Mouse (Mus musculus): ENCODE results near the gene Pex11a.

DNA sequence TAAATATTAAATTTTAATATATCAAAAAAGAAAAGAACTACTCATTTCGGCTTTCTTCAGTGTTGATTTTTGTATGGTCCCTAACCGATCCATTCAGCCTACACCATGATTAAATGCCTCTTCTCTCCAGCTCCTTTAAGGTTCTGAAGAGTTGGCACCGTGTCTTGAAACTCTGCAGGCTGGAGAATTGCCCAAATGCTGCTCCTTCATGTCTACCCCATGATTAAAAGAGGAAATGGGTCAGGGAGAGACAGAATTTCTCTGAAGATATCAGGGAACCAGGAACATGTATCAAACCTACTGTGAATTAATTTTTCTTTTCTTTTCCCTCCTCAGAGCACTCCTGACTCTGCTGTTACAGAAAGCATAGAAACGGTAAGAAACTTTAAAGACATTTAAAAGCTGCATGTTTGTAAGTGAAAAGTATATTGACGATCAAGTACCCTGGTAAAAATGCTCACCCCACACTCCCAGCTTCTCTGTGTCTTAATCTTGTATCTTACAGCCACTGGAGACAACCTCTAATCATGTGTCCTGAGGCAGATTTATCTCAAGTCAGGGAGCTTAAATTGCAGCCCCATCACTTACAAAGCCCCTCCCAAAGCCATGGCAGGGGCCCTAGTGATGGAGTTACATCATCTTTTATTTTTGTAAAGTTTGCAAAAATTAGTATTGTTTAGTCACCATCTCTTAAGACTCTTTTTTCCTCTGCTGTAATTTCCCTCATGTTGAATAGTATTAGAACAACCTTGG is 18.4 kb upstream of the Pex11a start:
- no peak for TF ChIP-seq POLR2A (IDR thresholded peaks at IDR 0.05; ENCODE audit: low read depth, low read length)
- TF ChIP-seq CTCF (conservative IDR thresholded peaks at IDR 0.05; ENCODE audit: insufficient read depth, insufficient read length, low read depth, low read length): no peak

Data from kidney, adult 2 months (tissue).